Mouse (Mus musculus) bone marrow macrophage, adult 2 months (primary cell): ENCODE data around the gene Snrpa.

ENCODE experiments used
- CTCF ChIP-seq: IDR thresholded peaks from 2 replicates; pipeline ENCODE4 v1.5.1; 2012; ENCODE audit warnings: low read depth, mild to moderate bottlenecking, low read length, moderate library complexity
- POLR2A ChIP-seq: IDR thresholded peaks from 2 replicates; pipeline ENCODE4 v1.6.1; 2012; ENCODE audit warnings: mild to moderate bottlenecking, low read depth, low read length, borderline replicate concordance

GRCm38 (mm10) chr7:27168371-27168770 lies 27.7 kb downstream of the Snrpa start:
- TF ChIP-seq POLR2A (no peak), CTCF (no peak)
